Mouse (Mus musculus) CH12.LX (cell line): Measurements from ENCODE around the gene Tmprss3. TPM values are rescaled to one million over a fixed set of nuclear protein-coding genes. Genes with fewer than 3 reads are reported as not detected.

ENCODE experiments used
- DNase-seq: peaks from one replicate; pipeline ENCODE4 v3.0.0-alpha.2; 2013; ENCODE audit errors: extremely low read depth
- H3K27ac ChIP-seq: 2 replicates; pipeline ENCODE4 v1.5.1; 2012; ENCODE audit warnings: low read depth, mild to moderate bottlenecking, control low read depth, moderate library complexity; ENCODE audit not compliant: insufficient read depth
- H3K27me3 ChIP-seq: replicated peaks from 2 replicates; pipeline ENCODE3; 2012; ENCODE audit warnings: inconsistent platforms
- H3K36me3 ChIP-seq, 2 experiments: replicated peaks in 1 of 2; 2 replicates each; pipeline versions ENCODE3 to v1.6.1; 2012; ENCODE audit warnings: inconsistent platforms in 1 of 2, low read length in 1 of 2, mild to moderate bottlenecking in 1 of 2, mixed read lengths in 1 of 2, moderate library complexity in 1 of 2; ENCODE audit not compliant: control insufficient read depth in 1 of 2, insufficient read depth in 1 of 2
- H3K4me1 ChIP-seq, 2 experiments: 2 replicates each; pipeline ENCODE4 v1.6.1; 2012; ENCODE audit warnings: inconsistent platforms in 1 of 2, moderate library complexity in 1 of 2; ENCODE audit not compliant: insufficient read depth in 2 of 2, control insufficient read depth in 1 of 2
- H3K4me2 ChIP-seq: 2 replicates; pipeline ENCODE4 v1.6.1; 2012; ENCODE audit warnings: low read depth, mild to moderate bottlenecking, control low read depth; ENCODE audit not compliant: poor library complexity, insufficient read depth, severe bottlenecking
- H3K4me3 ChIP-seq, 3 experiments: fragments of 150-350 bp in 1 of 3; sonication (generic) in 1 of 3; replicated peaks in 1 of 3; 2 replicates each; pipeline versions ENCODE3 to v1.5.1; 2011 to 2012; ENCODE audit warnings: low read depth in 2 of 3, low read length in 2 of 3, mild to moderate bottlenecking in 2 of 3, moderate library complexity in 2 of 3, control low read depth in 1 of 3, improper control_type of control experiment in 1 of 3, inconsistent platforms in 1 of 3, mixed read lengths in 1 of 3; ENCODE audit not compliant: poor library complexity in 1 of 3
- H3K79me2 ChIP-seq: replicated peaks from 2 replicates; pipeline ENCODE4 v1.6.1; 2012; ENCODE audit warnings: mild to moderate bottlenecking, moderate library complexity; ENCODE audit not compliant: control insufficient read depth, poor library complexity, insufficient read depth, severe bottlenecking; ENCODE audit errors: extremely low read depth
- H3K9ac ChIP-seq: 2 replicates; pipeline ENCODE4 v1.6.1; 2012; ENCODE audit warnings: low read depth, mild to moderate bottlenecking, control low read depth, moderate library complexity; ENCODE audit not compliant: insufficient read depth
- H3K9me3 ChIP-seq: replicated peaks from 2 replicates; pipeline ENCODE3; 2012; ENCODE audit warnings: low read length, inconsistent platforms, mixed read lengths
- CHD1 ChIP-seq: IDR thresholded peaks from 2 replicates; pipeline ENCODE4 v1.6.1; 2012; ENCODE audit warnings: low read depth, low read length, improper control_type of control experiment, inconsistent platforms
- CHD2 ChIP-seq: IDR thresholded peaks from 2 replicates; pipeline ENCODE4 v1.6.1; 2011; ENCODE audit warnings: low read length, improper control_type of control experiment
- E2F4 ChIP-seq: IDR thresholded peaks from 2 replicates; pipeline ENCODE4 v1.6.1; 2011; ENCODE audit warnings: low read depth, low read length, improper control_type of control experiment; ENCODE audit not compliant: insufficient replicate concordance
- ETS1 ChIP-seq: conservative IDR thresholded peaks from 2 replicates; pipeline ENCODE4 v1.6.1; 2012; ENCODE audit warnings: low read depth, mild to moderate bottlenecking, inconsistent platforms, low read length, improper control_type of control experiment, moderate library complexity
- GABPA ChIP-seq: IDR thresholded peaks from 2 replicates; pipeline ENCODE4 v1.6.1; 2012; ENCODE audit warnings: low read depth, low read length, improper control_type of control experiment, inconsistent platforms; ENCODE audit not compliant: insufficient replicate concordance
- IRF4 ChIP-seq: IDR thresholded peaks from 2 replicates; pipeline ENCODE4 v1.6.1; 2014; ENCODE audit warnings: low read depth, mild to moderate bottlenecking, inconsistent platforms, low read length, improper control_type of control experiment
- KAT2A ChIP-seq: IDR thresholded peaks from 2 replicates; pipeline ENCODE4 v1.6.1; 2012; ENCODE audit warnings: low read length, improper control_type of control experiment, inconsistent platforms; ENCODE audit not compliant: insufficient replicate concordance
- MAFK ChIP-seq: IDR thresholded peaks from 2 replicates; pipeline ENCODE4 v1.6.1; 2011; ENCODE audit warnings: low read length, improper control_type of control experiment; ENCODE audit not compliant: insufficient replicate concordance
- MEF2A ChIP-seq: IDR thresholded peaks from 2 replicates; pipeline ENCODE4 v1.6.1; 2014; ENCODE audit warnings: low read depth, mild to moderate bottlenecking, inconsistent platforms, low read length, improper control_type of control experiment, borderline replicate concordance
- MYC ChIP-seq: IDR thresholded peaks from 2 replicates; pipeline ENCODE4 v1.6.1; 2011; ENCODE audit warnings: low read depth, mild to moderate bottlenecking, improper control_type of control experiment, low read length
- NRF1 ChIP-seq: IDR thresholded peaks from 2 replicates; pipeline ENCODE4 v1.6.1; 2014; ENCODE audit warnings: low read depth, mild to moderate bottlenecking, inconsistent platforms, low read length, improper control_type of control experiment, moderate library complexity
- RAD21 ChIP-seq: IDR thresholded peaks from 2 replicates; pipeline ENCODE4 v1.6.1; 2011; ENCODE audit warnings: low read depth, mild to moderate bottlenecking, low read length, improper control_type of control experiment, moderate library complexity
- RCOR1 ChIP-seq: conservative IDR thresholded peaks from 2 replicates; pipeline ENCODE4 v1.6.1; 2012; ENCODE audit warnings: low read depth, mild to moderate bottlenecking, inconsistent platforms, low read length, improper control_type of control experiment
- SMC3 ChIP-seq: IDR thresholded peaks from 2 replicates; pipeline ENCODE4 v1.6.1; 2011; ENCODE audit warnings: low read depth, low read length, improper control_type of control experiment
- TCF12 ChIP-seq: IDR thresholded peaks from 2 replicates; pipeline ENCODE4 v1.6.1; 2014; ENCODE audit warnings: low read depth, mild to moderate bottlenecking, inconsistent platforms, low read length, improper control_type of control experiment
- USF2 ChIP-seq: conservative IDR thresholded peaks from 2 replicates; pipeline ENCODE4 v1.6.1; 2011; ENCODE audit warnings: low read depth, low read length, improper control_type of control experiment
- ZC3H11A ChIP-seq: IDR thresholded peaks from 2 replicates; pipeline ENCODE4 v1.6.1; 2012; ENCODE audit warnings: low read depth, mild to moderate bottlenecking, inconsistent platforms, low read length, improper control_type of control experiment
- ZKSCAN1 ChIP-seq: IDR thresholded peaks from 2 replicates; pipeline ENCODE4 v1.6.1; 2012; ENCODE audit warnings: low read depth, inconsistent platforms, low read length, improper control_type of control experiment, borderline replicate concordance
- ZMIZ1 ChIP-seq: IDR thresholded peaks from 2 replicates; pipeline ENCODE4 v1.6.1; 2012; ENCODE audit warnings: low read depth, mild to moderate bottlenecking, inconsistent platforms, low read length, improper control_type of control experiment
- dilution Hi-C: fragments of 300-500 bp; cut with MboI; formaldehyde crosslinking; loops from 2 replicates; pipeline ENCODE4 v1.14.3; 2020; ENCODE audit warnings: low sequenced_read_pairs; ENCODE audit not compliant: extremely low pct_unique_long_range_greater_than_20kb, extremely low pct_ligation_motif_present
- in situ Hi-C: fragments of 300-500 bp; cut with MboI; formaldehyde crosslinking; loops from 3 replicates; pipeline ENCODE4 v1.14.3; 2019; ENCODE audit warnings: low sequenced_read_pairs, low pct_ligation_motif_present, low pct_unique_long_range_greater_than_20kb, mixed read lengths
- polyA plus RNA-seq: library from polyadenylated mRNA; unstranded; fragments of >175 nt; gene quantifications from 2 replicates; pipeline ENCODE4 v1.2.1, GENCODE M21; 2012; ENCODE audit warnings: low read depth; ENCODE audit not compliant: insufficient read length
- total RNA-seq, 2 experiments: library from RNA; depleted of rRNA; stranded (reverse); fragments of 300-350 nt in 1 of 2; fragments of >200 nt in 1 of 2; gene quantifications; 2 replicates each; pipeline ENCODE4 v1.2.3; 2012 to 2014

The Tmprss3 gene
- total and polyA plus RNA-seq, 3 experiments: not detected

GRCm38 (mm10) chr17:31232251-31233010 lies 33.7 kb upstream of the Tmprss3 start:
- no peak overlapping the region for H3K9ac ChIP-seq
- no peak overlapping the region for H3K4me3 ChIP-seq
- no peak overlapping the region for H3K4me2 ChIP-seq
- H3K79me2 ChIP-seq: no peaks in the 10 kb centered on the region
- no peaks in the 10 kb centered on the region for H3K36me3 ChIP-seq
- no peak for TF ChIP-seq KAT2A
- no peak for TF ChIP-seq CHD2
- TF ChIP-seq E2F4: no peak
- TF ChIP-seq SMC3: no peak
- no peak for TF ChIP-seq CHD1
- TF ChIP-seq IRF4: no peak
- TF ChIP-seq MYC: no peak
- TF ChIP-seq MEF2A: no peak
- TF ChIP-seq ZMIZ1: no peak
- no peak for TF ChIP-seq USF2
- TF ChIP-seq TCF12: no peak
- TF ChIP-seq RCOR1: no peak
- TF ChIP-seq ETS1: no peak
- no peak for TF ChIP-seq ZC3H11A
- no peak for TF ChIP-seq RAD21
- no peak for TF ChIP-seq NRF1
- TF ChIP-seq MAFK: no peak
- no peak for TF ChIP-seq GABPA
- no peak for DNase-seq
- H3K27ac ChIP-seq: no peak overlapping the region
- H3K4me1 ChIP-seq: no peaks in the 10 kb centered on the region
- dilution Hi-C loops (no loop called here), in situ Hi-C loops (loop anchor here (25.0 kb wide), 1 partner anchor 220 kb away; no protein-coding TSS in a partner anchor)
- H3K9me3 ChIP-seq: peaks cover 3% of the 10 kb centered on the region
- H3K27me3 ChIP-seq: peaks cover 15% of the 10 kb centered on the region

GRCm38 (mm10) chr17:31231780-31232179 lies 33.0 kb upstream of the Tmprss3 start:
- H3K27ac ChIP-seq: no peak overlapping the region
- no peak for TF ChIP-seq ZKSCAN1
- no peak overlapping the region for H3K4me2 ChIP-seq
- no peak overlapping the region for H3K4me3 ChIP-seq
- in situ Hi-C loops: loop anchor here (25.0 kb wide), 1 partner anchor 219 kb away; no protein-coding TSS in a partner anchor
- H3K27me3 ChIP-seq: peaks cover 20% of the 10 kb centered on the region
- no peak overlapping the region for H3K9ac ChIP-seq
- H3K4me1 ChIP-seq: no peaks in the 10 kb centered on the region
- DNase-seq: no peak
- H3K36me3 ChIP-seq: no peaks in the 10 kb centered on the region
- no peaks in the 10 kb centered on the region for H3K79me2 ChIP-seq
- peaks cover 3% of the 10 kb centered on the region for H3K9me3 ChIP-seq
- dilution Hi-C loops: no loop called here
